Mouse (Mus musculus) adipocyte (in vitro differentiated cells): ENCODE data around the gene Wdr92.

ENCODE experiments used
- DNase-seq: peaks from one replicate; pipeline ENCODE4 v3.0.0-alpha.2; 2016; ENCODE audit warnings: low spot score

The Wdr92 gene

GRCm38 (mm10) chr11:17181807-17182206, at the start of gene Wdr92:
TSS of gene Wdr92 (plus strand) at chr11:17182107.
- DNase-seq: peak; percentile 26

DNA sequence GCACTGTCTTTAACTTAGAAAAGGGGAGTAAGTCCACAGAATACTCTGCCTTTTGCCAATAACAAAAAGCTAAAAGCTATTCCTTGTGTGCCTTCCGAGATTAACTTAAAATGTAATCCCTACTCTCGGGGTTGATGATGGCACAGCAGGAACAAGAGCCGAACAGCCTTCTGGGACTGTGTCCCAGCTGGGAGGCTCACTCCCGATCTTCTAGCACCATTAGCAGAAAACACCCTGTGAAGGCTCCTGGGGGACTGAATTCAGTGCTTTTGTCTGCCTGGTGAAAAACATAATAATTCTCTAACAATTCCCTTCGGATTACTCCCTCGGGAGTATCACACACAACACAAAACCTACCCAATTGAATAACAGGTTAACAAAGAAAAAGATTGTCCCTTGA, 46.3 kb upstream of the Wdr92 start:
- no peak for DNase-seq

GRCm38 (mm10) chr11:17138306-17139033, 43.4 kb upstream of the Wdr92 start:
- no peak for DNase-seq

DNA sequence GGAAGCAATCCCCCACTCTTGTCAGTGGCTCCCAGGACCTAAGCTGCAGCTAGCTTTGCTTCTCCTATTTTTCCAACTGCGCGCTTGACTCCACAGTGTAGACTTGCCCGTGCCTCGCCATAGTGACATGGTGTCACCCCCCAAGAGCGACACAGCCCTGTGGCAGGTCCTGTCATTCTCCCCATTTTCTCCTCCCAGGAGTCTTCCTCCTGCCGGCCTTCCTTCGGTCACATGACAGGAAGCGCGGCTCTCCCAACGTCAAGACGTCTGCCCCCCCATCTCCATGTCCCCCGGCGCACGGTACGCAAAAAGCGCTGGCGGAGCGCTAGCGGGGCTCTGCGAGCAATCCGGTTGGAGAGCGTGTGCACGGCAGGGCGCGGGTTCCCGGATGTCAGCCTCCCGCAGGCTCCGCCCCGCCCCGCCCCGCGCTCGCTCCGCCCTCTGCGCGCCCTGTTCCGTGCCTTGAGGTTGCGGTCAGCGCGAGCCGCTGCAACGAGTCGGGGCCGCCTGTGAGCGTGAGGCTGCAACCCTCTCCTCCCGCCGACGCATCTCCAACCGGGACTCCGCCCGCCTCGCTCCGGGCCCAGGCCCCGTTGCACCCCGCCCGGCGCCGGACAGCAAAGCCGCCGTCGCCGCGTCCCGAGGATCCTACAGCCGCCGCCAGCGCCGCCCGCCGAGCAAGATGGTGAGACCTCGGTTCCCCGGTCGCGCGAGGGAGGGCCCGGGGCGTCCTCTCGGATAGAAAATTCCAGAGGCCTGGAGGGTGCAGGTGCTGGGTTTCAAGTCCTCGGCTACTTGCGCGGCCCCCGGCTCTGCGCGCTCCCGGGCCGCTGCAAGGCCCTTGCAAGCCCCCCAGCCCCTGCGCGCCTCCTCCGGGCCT, 22.8 kb upstream of the Wdr92 start, which contains the start of gene Ppp3r1:
TSS of gene Ppp3r1 (plus strand) at position 406 of the 880 bp plus-strand sequence.
- DNase-seq: peak; percentile 97

DNA sequence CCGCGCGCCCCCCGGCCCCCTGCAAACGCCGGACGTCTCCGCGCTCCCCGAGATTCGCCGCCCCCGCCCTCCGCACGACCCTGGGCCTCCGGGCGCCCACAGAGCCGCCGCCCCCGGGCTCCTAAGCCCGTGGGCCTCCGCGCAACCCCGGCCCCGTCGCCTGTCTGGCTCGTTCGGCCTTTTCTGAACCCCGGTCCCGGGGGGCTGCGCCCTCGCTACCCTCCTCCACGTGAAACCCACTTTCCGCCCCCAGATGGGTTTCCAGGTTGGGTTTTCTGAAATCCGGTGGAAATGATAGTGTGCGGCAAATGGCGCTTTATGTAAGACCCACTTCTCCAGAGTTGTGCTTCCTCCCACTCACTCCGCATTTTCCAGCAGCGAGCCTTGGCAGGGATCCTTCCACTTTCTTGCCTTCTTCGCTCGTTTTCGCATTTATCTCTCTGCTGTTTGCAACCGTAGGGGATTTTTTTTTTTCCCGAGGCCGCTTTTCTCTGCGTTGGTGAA, 22.1 kb upstream of the Wdr92 start:
- DNase-seq: peak; percentile 55

GRCm38 (mm10) chr11:17160242-17160641, 21.7 kb upstream of the Wdr92 start:
- DNase-seq: peak; percentile 81

DNA sequence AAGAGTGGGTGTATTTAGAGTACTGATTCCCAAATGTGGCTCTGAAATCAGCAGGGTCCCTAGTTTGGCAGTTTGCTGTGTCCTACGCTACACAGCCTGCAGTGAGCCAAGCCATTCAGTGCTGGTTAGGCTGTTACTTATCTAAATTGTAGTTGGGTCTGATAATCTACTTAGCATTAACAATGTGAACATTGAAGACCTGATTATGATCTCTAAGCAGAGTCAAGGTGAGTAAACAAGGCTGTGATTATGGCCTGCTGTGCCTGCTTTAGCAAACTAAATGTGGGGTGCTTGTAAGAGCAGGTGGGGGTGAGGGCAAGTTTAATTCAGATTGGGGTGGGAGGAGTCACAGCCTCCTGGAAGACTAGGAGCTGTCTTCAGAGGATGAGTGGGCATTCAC, 18.0 kb upstream of the Wdr92 start:
- no peak for DNase-seq

DNA sequence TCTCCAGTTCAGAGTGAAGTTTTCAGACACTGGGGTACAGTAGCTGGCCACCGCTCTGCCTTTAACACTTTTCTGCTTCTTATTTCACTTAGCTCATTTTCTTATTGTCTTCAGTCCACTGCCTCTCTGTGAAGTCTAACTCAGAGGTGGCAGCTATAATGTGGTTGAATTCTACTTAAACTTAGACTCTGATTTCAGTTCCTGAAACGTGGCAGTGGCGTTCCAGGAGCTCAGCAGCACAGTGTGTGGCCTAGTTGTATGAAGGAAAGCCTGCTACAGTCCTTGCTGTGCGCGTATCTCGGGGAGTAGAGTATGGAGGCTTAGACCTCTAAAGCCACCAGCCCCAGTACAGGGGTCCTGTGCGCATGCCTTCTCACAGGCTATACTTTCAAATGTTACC, 15.3 kb upstream of the Wdr92 start:
- no peak for DNase-seq

DNA sequence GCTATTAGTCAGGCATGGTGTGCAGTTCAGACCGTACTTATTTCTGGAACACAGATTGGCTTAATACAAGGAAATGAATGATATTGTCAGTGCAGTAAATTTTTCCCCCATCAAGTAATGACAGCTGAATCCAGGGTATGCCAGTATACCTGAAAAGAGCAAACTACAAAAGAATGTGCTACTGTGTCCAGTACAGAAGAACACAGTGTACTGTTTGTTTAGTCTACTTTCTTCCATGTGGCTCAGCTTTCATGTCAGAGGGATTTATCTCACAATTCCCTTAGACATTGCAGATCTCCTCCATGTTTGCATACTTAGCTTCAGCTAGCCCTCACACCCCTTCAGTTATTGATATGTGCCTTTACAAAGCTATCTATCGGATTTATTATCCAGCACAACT, 12.6 kb upstream of the Wdr92 start:
- DNase-seq: no peak

- DNase-seq: no peak
Observed at GRCm38 (mm10) chr11:17170938-17171729, 10.8 kb upstream of the Wdr92 start.

DNA sequence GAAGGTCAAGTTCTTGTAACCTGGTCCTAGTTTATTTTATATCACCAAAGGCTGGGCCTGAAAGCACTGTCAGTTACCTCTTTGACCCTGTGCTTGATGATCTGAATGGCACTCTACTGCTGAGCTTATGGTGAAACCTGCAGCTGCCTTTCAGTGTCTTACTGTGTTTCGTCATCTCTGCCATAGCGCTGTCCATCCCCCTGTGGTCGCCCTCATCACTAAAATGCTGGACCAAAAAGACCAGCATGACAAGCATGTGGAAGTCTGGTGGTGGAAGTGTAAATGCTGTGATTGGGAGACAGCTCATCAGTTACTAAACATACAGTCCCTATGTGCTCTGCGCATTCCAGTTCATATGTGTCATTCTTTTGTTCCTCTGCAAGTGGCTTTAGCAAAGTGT, 9.6 kb upstream of the Wdr92 start:
- no peak for DNase-seq

DNA sequence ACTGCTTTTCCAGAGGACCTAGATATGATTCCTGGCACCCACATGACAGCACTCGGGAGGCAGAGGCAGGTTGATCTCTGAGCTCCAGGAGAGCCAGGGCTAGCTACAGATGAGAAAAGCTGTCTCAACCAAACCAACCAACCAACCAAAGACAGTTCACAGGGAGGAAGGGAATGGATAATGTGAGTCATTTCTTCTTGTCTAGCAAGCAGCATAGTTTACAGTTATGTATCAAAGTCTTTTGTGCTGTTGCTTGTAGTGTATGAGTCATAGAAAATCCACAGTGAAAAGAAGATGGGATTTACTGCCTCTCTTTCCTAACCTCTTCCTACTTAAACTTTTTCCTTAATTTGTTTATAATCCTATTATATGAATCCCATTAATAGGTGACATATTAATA, 5.3 kb upstream of the Wdr92 start:
- no peak for DNase-seq

- DNase-seq: no peak
Observed at GRCm38 (mm10) chr11:17180753-17181152, 1.2 kb upstream of the Wdr92 start.

DNA sequence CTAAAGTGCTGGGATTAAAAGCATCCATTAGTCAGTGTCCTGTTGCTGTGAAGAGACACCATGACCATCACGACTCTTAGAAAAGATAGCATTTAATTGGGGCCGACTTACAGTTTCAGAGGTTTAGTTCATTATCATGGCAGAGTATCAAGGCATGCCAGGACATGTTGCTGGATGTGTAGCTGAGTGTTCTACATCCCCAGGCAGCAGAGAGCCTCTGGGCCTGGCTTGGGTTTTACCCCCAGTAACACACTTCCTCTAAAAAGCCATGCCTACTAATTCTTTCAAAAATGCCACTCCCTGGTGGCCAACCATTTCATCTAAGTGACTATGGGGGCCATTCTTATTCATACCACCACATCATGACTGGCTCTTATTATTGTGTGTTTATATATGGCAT, 1.3 kb downstream of the Wdr92 start:
- DNase-seq: no peak

DNA sequence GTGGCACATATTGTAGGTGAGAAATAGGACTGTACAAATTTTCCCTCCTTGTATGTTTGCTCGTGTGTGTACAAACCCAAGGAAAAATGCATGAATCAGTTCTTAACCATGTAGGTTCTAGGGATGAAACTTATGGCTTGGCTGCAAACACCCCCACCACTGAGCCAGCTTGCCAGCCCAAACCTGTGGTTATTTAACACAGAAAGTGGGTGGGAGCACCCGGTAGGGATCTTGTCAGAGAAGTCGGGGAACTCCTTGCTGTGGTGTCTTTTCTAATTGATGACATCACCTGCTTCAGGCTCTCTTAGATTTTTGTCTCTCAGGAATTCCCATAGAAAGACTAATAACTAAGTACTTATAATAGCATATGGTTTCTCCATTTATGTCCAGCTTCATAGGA, 5.7 kb downstream of the Wdr92 start:
- no peak for DNase-seq

- DNase-seq: no peak
Observed at GRCm38 (mm10) chr11:17188786-17189185, 6.9 kb downstream of the Wdr92 start.

GRCm38 (mm10) chr11:17192151-17192844, 10.4 kb downstream of the Wdr92 start:
- no peak for DNase-seq

DNA sequence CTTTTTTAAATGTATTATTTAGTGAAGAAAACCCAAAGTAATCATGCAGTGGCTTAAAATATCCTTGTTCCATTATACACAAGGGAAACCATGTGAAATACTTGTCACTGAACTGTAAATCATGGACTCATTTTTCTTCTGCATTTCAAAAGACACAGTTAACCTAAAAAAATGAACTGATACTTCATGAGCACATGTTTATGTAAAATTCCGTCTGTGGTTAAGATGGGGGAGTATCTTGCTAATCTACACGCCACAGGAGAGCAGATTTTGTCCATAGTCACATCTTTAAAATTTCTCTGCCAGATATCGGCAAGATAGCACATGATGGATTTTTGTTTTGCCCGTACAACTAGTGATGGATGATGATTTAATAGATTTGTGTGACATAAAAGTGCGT, 17.3 kb downstream of the Wdr92 start:
- DNase-seq: no peak

GRCm38 (mm10) chr11:17199840-17200501, 18.1 kb downstream of the Wdr92 start:
- no peak for DNase-seq

DNA sequence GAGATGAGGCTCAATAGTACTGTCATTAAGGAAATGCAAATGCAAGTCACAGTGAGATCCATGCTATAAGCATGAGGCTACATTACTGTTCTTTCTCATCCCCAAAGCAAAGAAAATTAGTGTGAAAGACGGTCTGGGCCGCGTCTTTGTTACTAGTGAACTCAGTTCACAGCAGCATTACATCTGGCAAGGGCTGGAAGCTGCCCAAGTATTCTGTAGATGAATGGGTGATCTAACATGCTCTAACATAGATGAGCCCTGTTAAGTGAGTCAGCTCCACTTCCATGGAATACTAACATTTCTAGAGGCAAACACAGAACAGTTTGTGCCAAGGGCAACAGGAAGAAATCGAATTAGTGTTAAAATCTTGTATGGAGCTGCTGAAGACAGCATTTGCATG, 19.0 kb downstream of the Wdr92 start:
- no peak for DNase-seq

DNA sequence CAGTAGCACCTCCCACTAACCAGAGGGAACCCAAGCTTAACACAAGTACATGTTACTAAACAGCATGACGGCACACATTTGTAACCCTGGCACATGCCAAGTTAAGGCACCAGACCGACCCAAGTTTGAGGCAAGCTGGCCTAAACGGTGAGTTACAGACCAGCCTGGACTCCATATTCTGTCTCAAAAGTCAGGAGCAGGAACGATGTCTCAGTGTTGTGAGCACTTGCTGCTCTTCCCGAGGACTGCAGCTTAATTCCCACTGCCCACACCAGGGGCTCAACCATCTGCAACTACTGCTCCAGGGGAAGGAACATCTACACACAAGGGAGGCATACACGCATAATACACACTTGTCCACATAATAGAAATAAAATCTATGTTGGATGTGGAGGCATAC, 20.6 kb downstream of the Wdr92 start:
- no peak for DNase-seq
